Mouse (Mus musculus) mouse embryonic stem cell (cell line): ENCODE data around the gene Tacstd2.
"Not testable (repeated sequence)": the region's sequence is repeated elsewhere in the genome, so short reads cannot be mapped to it uniquely, and the experiment has no call there.

Experiments used
- in situ Hi-C, 2 experiments: fragments of 300-500 bp; cut with MboI; formaldehyde crosslinking; loops; 1 replicate in 1 of 2; 3 replicates in 1 of 2; pipeline ENCODE4 v1.14.3; 2019 to 2020; ENCODE audit warnings: low sequenced_read_pairs in 2 of 2, low pct_unique_long_range_greater_than_20kb in 1 of 2, mixed read lengths in 1 of 2; ENCODE audit not compliant: unreplicated experiment in 1 of 2

Tacstd2 gene

GRCm38 (mm10) chr6:67535777-67536054 lies at the start of gene Tacstd2:
Gene Tacstd2, minus strand, starts transcription at chr6:67535796.
- in situ Hi-C loops = loop anchor here (25.0 kb wide), 2 partner anchors 348 to 373 kb away; no protein-coding TSS in a partner anchor

- in situ Hi-C loops = no loop called here
Observed at GRCm38 (mm10) chr6:67566270-67566669, 30.7 kb upstream of the Tacstd2 start.

- in situ Hi-C loops = no loop called here
Observed at GRCm38 (mm10) chr6:67555376-67555775, 19.8 kb upstream of the Tacstd2 start.

GRCm38 (mm10) chr6:67549550-67549949 lies 14.0 kb upstream of the Tacstd2 start:
- in situ Hi-C loops = loop anchor here (25.0 kb wide), 2 partner anchors 362 to 387 kb away; no protein-coding TSS in a partner anchor

- in situ Hi-C loops = loop anchor here (25.0 kb wide), 2 partner anchors 348 to 373 kb away; no protein-coding TSS in a partner anchor
Observed at GRCm38 (mm10) chr6:67535005-67535776, 405 bp downstream of the Tacstd2 start.

- in situ Hi-C loops = loop anchor here (25.0 kb wide), 2 partner anchors 347 to 372 kb away; no protein-coding TSS in a partner anchor
Observed at GRCm38 (mm10) chr6:67534191-67535004, 1.2 kb downstream of the Tacstd2 start.

- in situ Hi-C loops = loop anchor here (25.0 kb wide), 2 partner anchors 346 to 371 kb away; no protein-coding TSS in a partner anchor
Observed at GRCm38 (mm10) chr6:67532665-67533440, 2.7 kb downstream of the Tacstd2 start.

GRCm38 (mm10) chr6:67531822-67532162 lies 3.8 kb downstream of the Tacstd2 start:
- in situ Hi-C loops = loop anchor here (25.0 kb wide), 2 partner anchors 344 to 369 kb away; no protein-coding TSS in a partner anchor

- in situ Hi-C loops = loop anchor here (25.0 kb wide), 2 partner anchors 344 to 369 kb away; no protein-coding TSS in a partner anchor
Observed at GRCm38 (mm10) chr6:67530992-67531821, 4.4 kb downstream of the Tacstd2 start.

GRCm38 (mm10) chr6:67526356-67526755 lies 9.2 kb downstream of the Tacstd2 start:
- in situ Hi-C loops = loop anchor here (25.0 kb wide), 2 partner anchors 339 to 364 kb away; no protein-coding TSS in a partner anchor

GRCm38 (mm10) chr6:67510752-67511151 lies 24.8 kb downstream of the Tacstd2 start:
- in situ Hi-C loops = no loop called here

- in situ Hi-C loops = not testable (repeated sequence)
Observed at GRCm38 (mm10) chr6:67501938-67502337, 33.7 kb downstream of the Tacstd2 start.

- in situ Hi-C loops = no loop called here
Observed at GRCm38 (mm10) chr6:67491755-67492154, 43.8 kb downstream of the Tacstd2 start, which contains the start of gene Il23r. Gene Il23r, minus strand, starts transcription at chr6:67491855.
